Mouse (Mus musculus) kidney, postnatal 0 days (tissue): ENCODE results near the gene Tenm4. TPM values are rescaled to one million over a fixed set of nuclear protein-coding genes. Genes with fewer than 3 reads are reported as not detected.
A peak's percentile ranks its signal among the peaks of the same experiment; 100 is the strongest.

ENCODE experiments used
- ATAC-seq: fragments of 200-750 bp; cut with Nextera tagmentation; replicated peaks from 2 replicates; pipeline ENCODE4 v1.8.0; 2017; ENCODE audit warnings: low read depth, moderate number of reproducible peaks, moderate TSS enrichment, moderate library complexity; ENCODE audit not compliant: low FRiP score
- DNase-seq: peaks from one replicate; pipeline ENCODE4 v3.0.0-alpha.2; 2016; ENCODE audit warnings: low spot score
- H3K27ac ChIP-seq: fragments of 300-500 bp; sonication (generic); 2 replicates; pipeline ENCODE4 v1.5.1; 2014; ENCODE audit warnings: mild to moderate bottlenecking
- H3K27me3 ChIP-seq: fragments of 300-500 bp; sonication (generic); 2 replicates; pipeline ENCODE4 v1.6.1; 2014; ENCODE audit warnings: low read length, mixed read lengths; ENCODE audit not compliant: insufficient read depth
- H3K36me3 ChIP-seq: fragments of 300-500 bp; sonication (generic); 2 replicates; pipeline ENCODE4 v1.6.1; 2014; ENCODE audit warnings: low read length, mixed read lengths; ENCODE audit not compliant: insufficient read depth
- H3K4me1 ChIP-seq: fragments of 300-500 bp; sonication (generic); replicated peaks from 2 replicates; pipeline ENCODE4 v1.6.1; 2014; ENCODE audit warnings: antibody characterized with exemption, low read length, mixed read lengths; ENCODE audit not compliant: insufficient read depth
- H3K4me2 ChIP-seq: fragments of 300-500 bp; sonication (generic); 2 replicates; pipeline ENCODE4 v1.6.1; 2014; ENCODE audit warnings: mild to moderate bottlenecking, low read length, moderate library complexity, mixed read lengths
- H3K4me3 ChIP-seq: fragments of 300-500 bp; sonication (generic); replicated peaks from 2 replicates; pipeline ENCODE4 v1.5.1; 2014; ENCODE audit warnings: low read depth, low read length
- H3K9ac ChIP-seq: fragments of 300-500 bp; sonication (generic); 2 replicates; pipeline ENCODE4 v1.6.1; 2014; ENCODE audit warnings: low read depth, low read length
- H3K9me3 ChIP-seq: fragments of 300-500 bp; sonication (generic); replicated peaks from 2 replicates; pipeline ENCODE4 v1.6.1; 2016; ENCODE audit warnings: low read length, inconsistent platforms, mixed read lengths
- CTCF ChIP-seq: IDR thresholded peaks from 2 replicates; pipeline ENCODE4 v1.5.1; 2016; ENCODE audit warnings: antibody characterized with exemption, low read depth, mild to moderate bottlenecking, moderate library complexity
- WGBS: fragments of 180-500 bp; shearing (Covaris S2); extraction: QIAGEN DNeasy Blood & Tissue Kit; methylation state at CpG from one replicate; pipeline ENCODE4 v1.1.7; 2014; 5-methylcytosine and 5-hydroxymethylcytosine counted together
- polyA plus RNA-seq: library from polyadenylated mRNA; unstranded; fragments of >200 nt; fragmentation: Nextera tagmentation; extraction: Ambion mirVana; gene quantifications from 2 replicates; pipeline ENCODE4 v1.2.1, GENCODE M21; 2015

Tenm4 gene
- polyA plus RNA-seq, 1 experiment from 2014 or later, result 22.6 TPM

GRCm38 (mm10) chr7:96745956-96746355 is 574.9 kb downstream of the Tenm4 start:
- Histone ChIP-seq H3K36me3 (no peaks in the 10 kb centered on the region), H3K9ac (no peak overlapping the region), H3K4me1 (no peaks in the 10 kb centered on the region), H3K27ac (peak overlapping the region; percentile 1), H3K27me3 (no peaks in the 10 kb centered on the region), H3K4me3 (no peak overlapping the region), H3K9me3 (no peaks in the 10 kb centered on the region), H3K4me2 (no peak overlapping the region)
- no peak for TF ChIP-seq CTCF
- DNase-seq (peak; percentile 77), ATAC-seq (no peak; the same call in 1 of the 2 replicates)
- WGBS, result 20% methylated on average over 6 of the region's 6 CpGs

GRCm38 (mm10) chr7:96746706-96747105 is 575.7 kb downstream of the Tenm4 start:
- 74% methylated on average over 4 of the region's 4 CpGs for WGBS
- no peak overlapping the region for H3K9ac ChIP-seq
- H3K9me3 ChIP-seq, result no peaks in the 10 kb centered on the region
- H3K27me3 ChIP-seq, result no peaks in the 10 kb centered on the region
- H3K4me1 ChIP-seq, result no peaks in the 10 kb centered on the region
- H3K4me2 ChIP-seq, result no peak overlapping the region
- H3K36me3 ChIP-seq, result no peaks in the 10 kb centered on the region
- ATAC-seq, result no peak
- no peak for DNase-seq
- H3K4me3 ChIP-seq, result no peak overlapping the region
- H3K27ac ChIP-seq, result peak overlapping the region; percentile 54
- no peak for TF ChIP-seq CTCF

- no peak overlapping the region for H3K4me3 ChIP-seq
- no peaks in the 10 kb centered on the region for H3K36me3 ChIP-seq
- DNase-seq, result no peak
- no peaks in the 10 kb centered on the region for H3K9me3 ChIP-seq
- WGBS, result 59% methylated on average over 7 of the region's 7 CpGs
- no peak overlapping the region for H3K9ac ChIP-seq
- TF ChIP-seq CTCF, result no peak
- H3K27ac ChIP-seq, result no peak overlapping the region
- H3K4me1 ChIP-seq, result no peaks in the 10 kb centered on the region
- no peaks in the 10 kb centered on the region for H3K27me3 ChIP-seq
- no peak overlapping the region for H3K4me2 ChIP-seq
- 0 out of 2 replicates have a peak, but pooled peaks have one; percentile 14 for ATAC-seq
These were observed 577.5 kb downstream of the Tenm4 start for GRCm38 (mm10) chr7:96748538-96749045.

- ATAC-seq (no peak), DNase-seq (no peak)
- Histone ChIP-seq H3K9ac (no peak overlapping the region), H3K4me1 (peaks cover under 1% of the 10 kb centered on the region; the same call in 1 of the 2 replicates), H3K27me3 (no peaks in the 10 kb centered on the region), H3K9me3 (no peaks in the 10 kb centered on the region), H3K36me3 (no peaks in the 10 kb centered on the region), H3K4me3 (no peak overlapping the region), H3K27ac (no peak overlapping the region), H3K4me2 (no peak overlapping the region)
- WGBS, result 32% methylated on average over 8 of the region's 8 CpGs
- TF ChIP-seq CTCF, result no peak
These were observed 578.7 kb downstream of the Tenm4 start for GRCm38 (mm10) chr7:96749753-96750152.

- ATAC-seq (no peak), DNase-seq (no peak)
- Histone ChIP-seq H3K4me2 (no peak overlapping the region), H3K27ac (no peak overlapping the region), H3K9me3 (no peaks in the 10 kb centered on the region), H3K4me1 (peaks cover 10% of the 10 kb centered on the region), H3K36me3 (no peaks in the 10 kb centered on the region), H3K9ac (no peak overlapping the region), H3K4me3 (no peak overlapping the region), H3K27me3 (no peaks in the 10 kb centered on the region)
- WGBS, result 92% methylated on average over 2 of the region's 2 CpGs
- TF ChIP-seq CTCF, result no peak
These were observed 580.2 kb downstream of the Tenm4 start for GRCm38 (mm10) chr7:96751236-96751635.

GRCm38 (mm10) chr7:96752776-96753175 is 581.7 kb downstream of the Tenm4 start:
- H3K9me3 ChIP-seq, result no peaks in the 10 kb centered on the region
- H3K27me3 ChIP-seq, result no peaks in the 10 kb centered on the region
- no peak for ATAC-seq
- no peak overlapping the region for H3K4me3 ChIP-seq
- DNase-seq, result no peak
- TF ChIP-seq CTCF, result no peak
- no peaks in the 10 kb centered on the region for H3K36me3 ChIP-seq
- H3K4me1 ChIP-seq, result peaks cover 12% of the 10 kb centered on the region
- no peak overlapping the region for H3K9ac ChIP-seq
- H3K4me2 ChIP-seq, result no peak overlapping the region
- H3K27ac ChIP-seq, result no peak overlapping the region
- 73% methylated on average over 2 of the region's 2 CpGs for WGBS
